Mouse (Mus musculus): Measurements from ENCODE around the gene Insl3. TPM values are rescaled to one million over a fixed set of nuclear protein-coding genes. Genes with fewer than 3 reads are reported as not detected.

Gene Insl3
- total RNA-seq (2021) = 1 to 10 TPM; 1.2 to 2.0 TPM

- intact Hi-C loops (cut with DNase I) = no loop called here
Observed at GRCm38 (mm10) chr8:71689028-71689427, at the start of gene Insl3. TSS of gene Insl3 (plus strand) at chr8:71689214.

GRCm38 (mm10) chr8:71639318-71639717, 49.7 kb upstream of the Insl3 start:
- no peak for DNase-seq (ENCODE audit: extremely low spot score in 1 of 2, low spot score in 2 of 2)
- intact Hi-C loops (cut with DNase I) = no loop called here

More at GRCm38 (mm10) chr8:71689028-71689427, at the start of gene Insl3:
- no peak for DNase-seq (ENCODE audit: extremely low spot score in 1 of 2, low spot score in 2 of 2)

- intact Hi-C loops (cut with DNase I) = no loop called here
- DNase-seq (ENCODE audit: extremely low spot score in 1 of 2, low spot score in 2 of 2) = no peak
Observed at GRCm38 (mm10) chr8:71645510-71645909, 43.5 kb upstream of the Insl3 start.

- peak in 1 of 2 experiments; percentile 39 for DNase-seq (ENCODE audit: extremely low spot score in 1 of 2, low spot score in 2 of 2)
- intact Hi-C loops (cut with DNase I) = no loop called here
Observed at GRCm38 (mm10) chr8:71654600-71654999, 34.4 kb upstream of the Insl3 start.

- DNase-seq (ENCODE audit: extremely low spot score in 1 of 2, low spot score in 2 of 2) = peak in 1 of 2 experiments; percentile 50
- intact Hi-C loops (cut with DNase I) = no loop called here
Observed at GRCm38 (mm10) chr8:71657816-71658215, 31.2 kb upstream of the Insl3 start.

GRCm38 (mm10) chr8:71658515-71659049, 30.4 kb upstream of the Insl3 start:
- intact Hi-C loops (cut with DNase I) = no loop called here
- no peak for DNase-seq (ENCODE audit: extremely low spot score in 1 of 2, low spot score in 2 of 2)

- DNase-seq (ENCODE audit: extremely low spot score in 1 of 2, low spot score in 2 of 2) = no peak
- intact Hi-C loops (cut with DNase I) = loop anchor here (2.0 kb wide), 1 partner anchor 99 kb away; no protein-coding TSS in a partner anchor
Observed at GRCm38 (mm10) chr8:71659751-71660150, 29.3 kb upstream of the Insl3 start.

- intact Hi-C loops (cut with DNase I) = loop anchor here (2.0 kb wide), 1 partner anchor 100 kb away; no protein-coding TSS in a partner anchor
Observed at GRCm38 (mm10) chr8:71660325-71661120, 28.5 kb upstream of the Insl3 start.

GRCm38 (mm10) chr8:71665331-71666130, 23.5 kb upstream of the Insl3 start:
- intact Hi-C loops (cut with DNase I) = no loop called here
- DNase-seq (ENCODE audit: extremely low spot score in 1 of 2, low spot score in 2 of 2) = peak in 1 of 2 experiments; percentile 85

More at GRCm38 (mm10) chr8:71660325-71661120, 28.5 kb upstream of the Insl3 start:
- DNase-seq (ENCODE audit: extremely low spot score in 1 of 2, low spot score in 2 of 2) = peak; percentile 83 to 86

GRCm38 (mm10) chr8:71666855-71667254, 22.2 kb upstream of the Insl3 start:
- intact Hi-C loops (cut with DNase I) = no loop called here
- DNase-seq (ENCODE audit: extremely low spot score in 1 of 2, low spot score in 2 of 2) = no peak

- intact Hi-C loops (cut with DNase I) = no loop called here
- no peak for DNase-seq (ENCODE audit: extremely low spot score in 1 of 2, low spot score in 2 of 2)
Observed at GRCm38 (mm10) chr8:71667256-71667655, 21.8 kb upstream of the Insl3 start.

- intact Hi-C loops (cut with DNase I) = no loop called here
- peak in 1 of 2 experiments; percentile 84 for DNase-seq (ENCODE audit: extremely low spot score in 1 of 2, low spot score in 2 of 2)
Observed at GRCm38 (mm10) chr8:71668220-71668975, 20.6 kb upstream of the Insl3 start.

- intact Hi-C loops (cut with DNase I) = no loop called here
- DNase-seq (ENCODE audit: extremely low spot score in 1 of 2, low spot score in 2 of 2) = no peak
Observed at GRCm38 (mm10) chr8:71670198-71670597, 18.8 kb upstream of the Insl3 start.

GRCm38 (mm10) chr8:71670621-71671548, 18.1 kb upstream of the Insl3 start:
- peak; percentile 73 to 89 for DNase-seq (ENCODE audit: extremely low spot score in 1 of 2, low spot score in 2 of 2)
- intact Hi-C loops (cut with DNase I) = no loop called here

GRCm38 (mm10) chr8:71671549-71671965, 17.5 kb upstream of the Insl3 start, which contains the start of gene Unc13a:
TSS of gene Unc13a (minus strand) at chr8:71671757.
- DNase-seq (ENCODE audit: extremely low spot score in 1 of 2, low spot score in 2 of 2) = peak; percentile 88 to 95
- intact Hi-C loops (cut with DNase I) = no loop called here

- intact Hi-C loops (cut with DNase I) = no loop called here
Observed at GRCm38 (mm10) chr8:71672168-71672735, 16.8 kb upstream of the Insl3 start.

GRCm38 (mm10) chr8:71674071-71674470, 14.9 kb upstream of the Insl3 start:
- intact Hi-C loops (cut with DNase I) = no loop called here
- DNase-seq (ENCODE audit: extremely low spot score in 1 of 2, low spot score in 2 of 2) = no peak

More at GRCm38 (mm10) chr8:71672168-71672735, 16.8 kb upstream of the Insl3 start:
- DNase-seq (ENCODE audit: extremely low spot score in 1 of 2, low spot score in 2 of 2) = no peak
